In genomic region chr2:152950358-152951064, GRCm38 (mm10) we compare ENCODE assay signal across 1 mouse cellular context.
TF ChIP-seq lines count a peak whose summit lies in the region.

No protein-coding gene starts in this region.

TF ChIP-seq in CH12.LX, 34 proteins besides CTCF, POLR2A, EP300 and RAD21 (continued from another document):
- TF ChIP-seq ETS1 (conservative IDR thresholded peaks at IDR 0.05; ENCODE audit: low read depth, low read length): no peak
- no peak for TF ChIP-seq JUND (conservative IDR thresholded peaks at IDR 0.05; ENCODE audit: low read depth, low read length)
- TF ChIP-seq UBTF (IDR thresholded peaks at IDR 0.05; ENCODE audit: low read depth, low read length): no peak
- TF ChIP-seq NELFE (IDR thresholded peaks at IDR 0.05; ENCODE audit: low read depth, low read length): no peak
